Mouse (Mus musculus) spleen, adult 2 months (tissue): ENCODE results near the gene Ccdc157.

Source experiments
- CTCF ChIP-seq: fragments of 200-500 bp; IDR thresholded peaks from 2 replicates; pipeline ENCODE4 v1.5.1; 2011; ENCODE audit warnings: mild to moderate bottlenecking, inconsistent platforms; ENCODE audit not compliant: insufficient read depth, insufficient read length, insufficient replicate concordance; ENCODE audit errors: extremely low read depth
- POLR2A ChIP-seq: fragments of 200-500 bp; IDR thresholded peaks from 2 replicates; pipeline ENCODE4 v1.6.1; 2011; ENCODE audit warnings: low read depth, low read length, inconsistent platforms

DNA sequence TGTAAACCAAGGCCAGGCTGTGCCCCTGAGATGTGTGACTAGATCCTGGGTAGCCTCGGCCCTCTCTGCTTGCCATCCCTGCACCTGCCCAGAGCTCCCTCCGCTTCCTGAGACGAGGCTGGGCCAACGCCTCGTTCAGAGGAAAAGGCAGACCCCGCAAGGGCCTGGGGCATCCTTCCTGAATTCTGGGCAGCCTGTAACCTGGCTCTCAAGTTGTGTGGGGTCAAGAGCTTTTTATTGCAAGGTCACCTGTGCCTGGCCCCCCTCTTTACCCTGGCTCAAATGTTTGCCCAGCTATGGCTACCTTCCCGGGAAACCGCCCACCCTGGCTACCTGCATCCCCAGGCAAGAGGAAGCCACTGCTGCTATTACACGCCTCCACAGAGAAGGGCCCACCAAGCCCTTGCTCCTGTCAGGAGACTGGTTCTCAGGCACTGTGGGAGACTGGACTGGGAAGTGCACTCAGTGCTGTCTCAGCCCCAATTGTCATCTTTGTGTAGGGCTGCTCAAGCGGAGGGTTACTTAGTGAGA is 62.9 kb downstream of the Ccdc157 start:
- no peak for TF ChIP-seq POLR2A
- TF ChIP-seq CTCF = no peak
